ENCODE assay signal across 10 mouse cellular contexts in the genomic region with DNA sequence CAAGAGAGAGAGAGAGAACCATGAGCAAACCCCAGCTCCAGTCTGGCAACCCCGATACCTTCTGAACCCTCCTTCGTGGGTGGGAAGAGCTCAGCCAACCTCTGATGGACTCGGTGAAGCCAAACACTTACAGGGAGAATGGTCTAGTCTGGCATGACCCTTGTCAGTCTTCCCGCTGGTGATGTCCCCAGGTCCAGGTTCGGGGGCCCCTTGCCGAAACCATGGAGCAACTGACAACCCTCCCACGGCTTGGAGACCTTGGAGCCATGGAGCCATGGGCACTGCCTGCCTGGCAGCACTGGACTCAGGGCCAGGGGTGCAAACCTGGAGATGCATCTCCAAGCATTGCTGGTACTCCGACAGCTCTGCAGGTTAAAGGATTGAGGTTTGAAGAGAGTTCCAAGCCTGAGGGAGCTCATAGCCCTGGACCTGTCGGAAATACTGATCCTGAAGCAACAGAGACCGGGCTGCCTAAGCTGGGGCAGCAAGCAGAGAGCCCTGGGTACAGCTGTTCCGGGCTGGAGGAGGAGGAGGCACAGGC. TPM values are rescaled to one million over a fixed set of nuclear protein-coding genes. Genes with fewer than 3 reads are reported as not detected.
DNase-seq lines count a peak whose midpoint lies in the region; ATAC-seq and TF ChIP-seq lines count a peak whose summit lies in the region.
"Had no signal": no experiment of that assay in that cellular context is flagged by ENCODE, and none has a peak within 500 bp of the region (broad histone marks: within the 10 kb centered on the region; RNA-seq: fewer than 3 reads in every experiment).

No protein-coding gene starts in this region.

- H3K9me3 ChIP-seq in forebrain, embryonic 10.5 days, result no peaks in the 10 kb centered on the region
- no peaks in the 10 kb centered on the region for H3K9me3 ChIP-seq in hindbrain, postnatal 0 days (ENCODE audit: low read length)
- H3K9me3 ChIP-seq: limb, embryonic 12.5 days had no signal

- peaks cover 42% of the 10 kb centered on the region for H3K4me1 ChIP-seq in forebrain, embryonic 10.5 days
- peaks cover 9% of the 10 kb centered on the region; the same call in 1 of the 2 replicates for H3K4me1 ChIP-seq in hindbrain, postnatal 0 days (ENCODE audit: insufficient read depth, low read length)

- no peak for ATAC-seq in hindbrain, postnatal 0 days
- ATAC-seq in frontal cortex, adult (ENCODE audit: low TSS enrichment), result no peak

- TF ChIP-seq CTCF in hindbrain, postnatal 0 days (IDR thresholded peaks at IDR 0.05; ENCODE audit: low read depth), result no peak

- no peak overlapping the region for H3K27ac ChIP-seq in forebrain, embryonic 10.5 days
- H3K27ac ChIP-seq in hindbrain, postnatal 0 days, result peak overlapping the region; percentile 83
- H3K27ac ChIP-seq: limb, embryonic 12.5 days had no signal

- peak; percentile 61 for DNase-seq in cerebellum, adult 11-12 months
- no peak for DNase-seq in cerebellum, postnatal 4 days (ENCODE audit: low spot score in 2 of 2)
- peak; percentile 21 to 25 for DNase-seq in B cell, adult 2 months
- DNase-seq in forebrain, embryonic 10.5 days (ENCODE audit: extremely low spot score, low spot score), result no peak
- DNase-seq in hindbrain, postnatal 0 days (ENCODE audit: low spot score), result no peak
- no peak for DNase-seq in adrenal gland, postnatal 10 days
- DNase-seq in urinary bladder, postnatal 25 days (ENCODE audit: low spot score), result no peak
- DNase-seq: lung, postnatal 36 days had no signal

- peak overlapping the region; percentile 42; the same call in 1 of the 2 replicates for H3K4me3 ChIP-seq in forebrain, embryonic 10.5 days
- peak overlapping the region; percentile 73 for H3K4me3 ChIP-seq in hindbrain, postnatal 0 days (ENCODE audit: low read length)

- no peaks in the 10 kb centered on the region for H3K36me3 ChIP-seq in forebrain, embryonic 10.5 days (replicated peaks)
- no peaks in the 10 kb centered on the region for H3K36me3 ChIP-seq in hindbrain, postnatal 0 days (ENCODE audit: insufficient read depth, low read length)
- H3K36me3 ChIP-seq: limb, embryonic 12.5 days had no signal

- peak overlapping the region; percentile 66 for H3K9ac ChIP-seq in hindbrain, postnatal 0 days (replicated peaks; ENCODE audit: low read length)
- H3K9ac ChIP-seq: limb, embryonic 12.5 days had no signal

- peaks cover 71% of the 10 kb centered on the region for H3K27me3 ChIP-seq in forebrain, embryonic 10.5 days (ENCODE audit: poor library complexity, severe bottlenecking)
- H3K27me3 ChIP-seq in hindbrain, postnatal 0 days (ENCODE audit: insufficient read depth, low read length), result no peaks in the 10 kb centered on the region

- peak overlapping the region; percentile 99 for H3K4me2 ChIP-seq in hindbrain, postnatal 0 days (ENCODE audit: low read depth, low read length)

- WGBS in forebrain, embryonic 10.5 days, result 60% methylated on average over 11 of the region's 11 CpGs
- 50% methylated on average over 11 of the region's 11 CpGs for WGBS in hindbrain, postnatal 0 days

RNA-seq across cellular contexts. Expression of a gene that starts 0.9 kb away (rescaled TPM):
- polyA plus RNA-seq in forebrain, embryonic 10.5 days (2016; fragmentation: Nextera tagmentation; extraction: Ambion mirVana), result 11.0 and 11.1 TPM in 2 replicates
- total RNA-seq in hindbrain, postnatal 0 days (2014; rRNA removed), result 103 and 137 TPM in 2 replicates
- 33.2 and 35.6 TPM in 2 replicates for polyA plus RNA-seq in hindbrain, postnatal 0 days (2015; fragmentation: Nextera tagmentation; extraction: Ambion mirVana)
- 1 to 10 TPM; 1.8 to 4.2 TPM for total RNA-seq in adrenal gland, postnatal 10 days (2021)

RNA-seq across cellular contexts. Expression of a gene that starts 23.9 kb away (rescaled TPM):
- polyA plus RNA-seq in forebrain, embryonic 10.5 days (2016; fragmentation: Nextera tagmentation; extraction: Ambion mirVana), result 153 and 160 TPM in 2 replicates
- total RNA-seq in hindbrain, postnatal 0 days (2014; rRNA removed), result 60.7 and 63.5 TPM in 2 replicates
- 125 and 135 TPM in 2 replicates for polyA plus RNA-seq in hindbrain, postnatal 0 days (2015; fragmentation: Nextera tagmentation; extraction: Ambion mirVana)
- total RNA-seq in adrenal gland, postnatal 10 days (2021), result 10 to 100 TPM; 67.8 to 77.6 TPM

RNA-seq across cellular contexts. Expression of a gene that starts 32.1 kb away (rescaled TPM):
- 4.5 and 5.1 TPM in 2 replicates for polyA plus RNA-seq in forebrain, embryonic 10.5 days (2016; fragmentation: Nextera tagmentation; extraction: Ambion mirVana)
- 0.37 TPM in 1 of 2 replicates, not detected in the other for total RNA-seq in hindbrain, postnatal 0 days (2014; rRNA removed)
- polyA plus RNA-seq in hindbrain, postnatal 0 days (2015; fragmentation: Nextera tagmentation; extraction: Ambion mirVana), result 0.10 and 0.55 TPM in 2 replicates
- 1 to 10 TPM; 4.8 to 6.2 TPM for total RNA-seq in adrenal gland, postnatal 10 days (2021)

Comparison
In these comparisons a context has a peak if more than half of its experiments do, and no peak if none do; other contexts are left out.
1. DNase-seq: peak in cerebellum, adult 11-12 months (single experiment) and B cell, adult 2 months (2 of 2); none in cerebellum, postnatal 4 days (0 of 2), forebrain, embryonic 10.5 days (single experiment), hindbrain, postnatal 0 days (single experiment), adrenal gland, postnatal 10 days (single experiment) and urinary bladder, postnatal 25 days (single experiment).
2. RNA of a gene that starts 0.9 kb away (total RNA-seq): 103 to 137 TPM in hindbrain, postnatal 0 days; 1.8 to 4.2 TPM in adrenal gland, postnatal 10 days; every median in the first group is over 10 times any median in the second.